Mouse (Mus musculus) CH12.LX (cell line): ENCODE results near the gene Crhbp. TPM values are rescaled to one million over a fixed set of nuclear protein-coding genes. Genes with fewer than 3 reads are reported as not detected.

Experiments used
- DNase-seq: peaks from one replicate; pipeline ENCODE4 v3.0.0-alpha.2; 2013; ENCODE audit errors: extremely low read depth
- H3K27ac ChIP-seq: 2 replicates; pipeline ENCODE4 v1.5.1; 2012; ENCODE audit warnings: low read depth, mild to moderate bottlenecking, control low read depth, moderate library complexity; ENCODE audit not compliant: insufficient read depth
- H3K27me3 ChIP-seq: replicated peaks from 2 replicates; pipeline ENCODE3; 2012; ENCODE audit warnings: inconsistent platforms
- H3K36me3 ChIP-seq, 2 experiments: replicated peaks in 1 of 2; 2 replicates each; pipeline versions ENCODE3 to v1.6.1; 2012; ENCODE audit warnings: inconsistent platforms in 1 of 2, low read length in 1 of 2, mild to moderate bottlenecking in 1 of 2, mixed read lengths in 1 of 2, moderate library complexity in 1 of 2; ENCODE audit not compliant: control insufficient read depth in 1 of 2, insufficient read depth in 1 of 2
- H3K4me1 ChIP-seq, 2 experiments: 2 replicates each; pipeline ENCODE4 v1.6.1; 2012; ENCODE audit warnings: inconsistent platforms in 1 of 2, moderate library complexity in 1 of 2; ENCODE audit not compliant: insufficient read depth in 2 of 2, control insufficient read depth in 1 of 2
- H3K4me2 ChIP-seq: 2 replicates; pipeline ENCODE4 v1.6.1; 2012; ENCODE audit warnings: low read depth, mild to moderate bottlenecking, control low read depth; ENCODE audit not compliant: poor library complexity, insufficient read depth, severe bottlenecking
- H3K4me3 ChIP-seq, 3 experiments: fragments of 150-350 bp in 1 of 3; sonication (generic) in 1 of 3; replicated peaks in 1 of 3; 2 replicates each; pipeline versions ENCODE3 to v1.5.1; 2011 to 2012; ENCODE audit warnings: low read depth in 2 of 3, low read length in 2 of 3, mild to moderate bottlenecking in 2 of 3, moderate library complexity in 2 of 3, control low read depth in 1 of 3, improper control_type of control experiment in 1 of 3, inconsistent platforms in 1 of 3, mixed read lengths in 1 of 3; ENCODE audit not compliant: poor library complexity in 1 of 3
- H3K79me2 ChIP-seq: replicated peaks from 2 replicates; pipeline ENCODE4 v1.6.1; 2012; ENCODE audit warnings: mild to moderate bottlenecking, moderate library complexity; ENCODE audit not compliant: control insufficient read depth, poor library complexity, insufficient read depth, severe bottlenecking; ENCODE audit errors: extremely low read depth
- H3K9ac ChIP-seq: 2 replicates; pipeline ENCODE4 v1.6.1; 2012; ENCODE audit warnings: low read depth, mild to moderate bottlenecking, control low read depth, moderate library complexity; ENCODE audit not compliant: insufficient read depth
- H3K9me3 ChIP-seq: replicated peaks from 2 replicates; pipeline ENCODE3; 2012; ENCODE audit warnings: low read length, inconsistent platforms, mixed read lengths
- CHD2 ChIP-seq: IDR thresholded peaks from 2 replicates; pipeline ENCODE4 v1.6.1; 2011; ENCODE audit warnings: low read length, improper control_type of control experiment
- E2F4 ChIP-seq: IDR thresholded peaks from 2 replicates; pipeline ENCODE4 v1.6.1; 2011; ENCODE audit warnings: low read depth, low read length, improper control_type of control experiment; ENCODE audit not compliant: insufficient replicate concordance
- ELF1 ChIP-seq: IDR thresholded peaks from 2 replicates; pipeline ENCODE4 v1.6.1; 2014; ENCODE audit warnings: low read depth, mild to moderate bottlenecking, inconsistent platforms, low read length, improper control_type of control experiment
- EP300 ChIP-seq: IDR thresholded peaks from 2 replicates; pipeline ENCODE4 v1.6.1; 2011; ENCODE audit warnings: low read length, improper control_type of control experiment
- ETS1 ChIP-seq: conservative IDR thresholded peaks from 2 replicates; pipeline ENCODE4 v1.6.1; 2012; ENCODE audit warnings: low read depth, mild to moderate bottlenecking, inconsistent platforms, low read length, improper control_type of control experiment, moderate library complexity
- GABPA ChIP-seq: IDR thresholded peaks from 2 replicates; pipeline ENCODE4 v1.6.1; 2012; ENCODE audit warnings: low read depth, low read length, improper control_type of control experiment, inconsistent platforms; ENCODE audit not compliant: insufficient replicate concordance
- HCFC1 ChIP-seq: IDR thresholded peaks from 2 replicates; pipeline ENCODE4 v1.6.1; 2012; ENCODE audit warnings: low read depth, mild to moderate bottlenecking, inconsistent platforms, low read length, improper control_type of control experiment
- IRF4 ChIP-seq: IDR thresholded peaks from 2 replicates; pipeline ENCODE4 v1.6.1; 2014; ENCODE audit warnings: low read depth, mild to moderate bottlenecking, inconsistent platforms, low read length, improper control_type of control experiment
- JUND ChIP-seq: conservative IDR thresholded peaks from 2 replicates; pipeline ENCODE4 v1.6.1; 2011; ENCODE audit warnings: low read depth, low read length, improper control_type of control experiment
- MAFK ChIP-seq: IDR thresholded peaks from 2 replicates; pipeline ENCODE4 v1.6.1; 2011; ENCODE audit warnings: low read length, improper control_type of control experiment; ENCODE audit not compliant: insufficient replicate concordance
- MAX ChIP-seq: IDR thresholded peaks from 2 replicates; pipeline ENCODE4 v1.6.1; 2011; ENCODE audit warnings: low read length, improper control_type of control experiment
- MAZ ChIP-seq: IDR thresholded peaks from 2 replicates; pipeline ENCODE4 v1.6.1; 2012; ENCODE audit warnings: low read depth, mild to moderate bottlenecking, inconsistent platforms, low read length, improper control_type of control experiment, moderate library complexity
- NELFE ChIP-seq: IDR thresholded peaks from 2 replicates; pipeline ENCODE4 v1.6.1; 2011; ENCODE audit warnings: low read depth, low read length, improper control_type of control experiment
- NRF1 ChIP-seq: IDR thresholded peaks from 2 replicates; pipeline ENCODE4 v1.6.1; 2014; ENCODE audit warnings: low read depth, mild to moderate bottlenecking, inconsistent platforms, low read length, improper control_type of control experiment, moderate library complexity
- PAX5 ChIP-seq: IDR thresholded peaks from 2 replicates; pipeline ENCODE4 v1.6.1; 2012; ENCODE audit warnings: low read length, inconsistent platforms, mixed read lengths
- POLR2A ChIP-seq: IDR thresholded peaks from 2 replicates; pipeline ENCODE4 v1.6.1; 2011; ENCODE audit warnings: low read depth, mild to moderate bottlenecking, improper control_type of control experiment, low read length
- POLR2AphosphoS2 ChIP-seq: IDR thresholded peaks from 2 replicates; pipeline ENCODE4 v1.6.1; 2011; ENCODE audit warnings: low read depth, low read length, improper control_type of control experiment
- SIN3A ChIP-seq: IDR thresholded peaks from 2 replicates; pipeline ENCODE4 v1.6.1; 2012; ENCODE audit warnings: low read length, improper control_type of control experiment, inconsistent platforms
- SMC3 ChIP-seq: IDR thresholded peaks from 2 replicates; pipeline ENCODE4 v1.6.1; 2011; ENCODE audit warnings: low read depth, low read length, improper control_type of control experiment
- TBP ChIP-seq: conservative IDR thresholded peaks from 2 replicates; pipeline ENCODE4 v1.6.1; 2011; ENCODE audit warnings: low read depth, low read length, improper control_type of control experiment
- TCF12 ChIP-seq: IDR thresholded peaks from 2 replicates; pipeline ENCODE4 v1.6.1; 2014; ENCODE audit warnings: low read depth, mild to moderate bottlenecking, inconsistent platforms, low read length, improper control_type of control experiment
- UBTF ChIP-seq: IDR thresholded peaks from 2 replicates; pipeline ENCODE4 v1.6.1; 2012; ENCODE audit warnings: low read depth, mild to moderate bottlenecking, inconsistent platforms, low read length, improper control_type of control experiment, moderate library complexity
- USF2 ChIP-seq: conservative IDR thresholded peaks from 2 replicates; pipeline ENCODE4 v1.6.1; 2011; ENCODE audit warnings: low read depth, low read length, improper control_type of control experiment
- ZC3H11A ChIP-seq: IDR thresholded peaks from 2 replicates; pipeline ENCODE4 v1.6.1; 2012; ENCODE audit warnings: low read depth, mild to moderate bottlenecking, inconsistent platforms, low read length, improper control_type of control experiment
- ZKSCAN1 ChIP-seq: IDR thresholded peaks from 2 replicates; pipeline ENCODE4 v1.6.1; 2012; ENCODE audit warnings: low read depth, inconsistent platforms, low read length, improper control_type of control experiment, borderline replicate concordance
- ZNF384 ChIP-seq: IDR thresholded peaks from 2 replicates; pipeline ENCODE4 v1.6.1; 2012; ENCODE audit warnings: low read depth, low read length, improper control_type of control experiment, inconsistent platforms
- dilution Hi-C: fragments of 300-500 bp; cut with MboI; formaldehyde crosslinking; loops from 2 replicates; pipeline ENCODE4 v1.14.3; 2020; ENCODE audit warnings: low sequenced_read_pairs; ENCODE audit not compliant: extremely low pct_unique_long_range_greater_than_20kb, extremely low pct_ligation_motif_present
- in situ Hi-C: fragments of 300-500 bp; cut with MboI; formaldehyde crosslinking; loops from 3 replicates; pipeline ENCODE4 v1.14.3; 2019; ENCODE audit warnings: low sequenced_read_pairs, low pct_ligation_motif_present, low pct_unique_long_range_greater_than_20kb, mixed read lengths
- polyA plus RNA-seq: library from polyadenylated mRNA; unstranded; fragments of >175 nt; gene quantifications from 2 replicates; pipeline ENCODE4 v1.2.1, GENCODE M21; 2012; ENCODE audit warnings: low read depth; ENCODE audit not compliant: insufficient read length
- total RNA-seq, 2 experiments: library from RNA; depleted of rRNA; stranded (reverse); fragments of 300-350 nt in 1 of 2; fragments of >200 nt in 1 of 2; gene quantifications; 2 replicates each; pipeline ENCODE4 v1.2.3; 2012 to 2014

Gene Crhbp
- total and polyA plus RNA-seq, 3 experiments, result not detected

DNA sequence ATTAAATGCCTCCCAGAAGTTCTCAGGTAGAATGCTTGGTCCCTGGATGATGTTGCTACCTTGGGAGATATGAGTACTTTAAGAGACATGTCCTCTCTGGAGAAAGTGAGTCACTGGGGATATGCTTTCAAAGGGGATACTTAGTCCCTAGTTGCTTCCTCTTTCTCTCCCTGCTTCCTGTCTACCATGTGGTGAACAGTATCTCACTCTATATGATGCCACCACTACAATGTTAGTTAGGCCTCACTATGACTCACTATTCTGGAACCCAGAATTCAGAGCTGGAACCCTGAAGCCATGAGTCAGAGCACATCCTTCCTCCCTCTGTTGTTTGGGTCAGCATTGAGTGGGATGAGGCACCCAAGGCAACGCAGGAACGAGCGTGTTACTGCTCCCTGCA lies 17.2 kb downstream of the Crhbp start:
- peak; percentile 65 for DNase-seq
- Histone ChIP-seq H3K27me3 (no peaks in the 10 kb centered on the region), H3K4me3 (no peak overlapping the region), H3K36me3 (no peaks in the 10 kb centered on the region), H3K27ac (no peak overlapping the region), H3K9me3 (no peaks in the 10 kb centered on the region)
- TF ChIP-seq POLR2AphosphoS2, result no peak
- peak; percentile 61; the same call in 1 of the 2 replicates for TF ChIP-seq JUND
- TF ChIP-seq EP300, result 0 out of 2 replicates have a peak, but pooled peaks have one; percentile 6
- TF ChIP-seq NELFE, result no peak
- TF ChIP-seq ELF1, result no peak
- no peak for TF ChIP-seq POLR2A
- TF ChIP-seq, all 38 proteins: peak for 2
- Histone ChIP-seq H3K4me1 (peaks cover 13 to 44% of the 10 kb centered on the region in 2 experiments), H3K4me2 (no peak overlapping the region), H3K9ac (no peak overlapping the region), H3K79me2 (no peaks in the 10 kb centered on the region)
- in situ Hi-C loops, result no loop called here
- dilution Hi-C loops, result no loop called here

- in situ Hi-C loops (no loop called here), dilution Hi-C loops (no loop called here)
- no peak for DNase-seq
Observed at GRCm38 (mm10) chr13:95426421-95426820, 18.3 kb downstream of the Crhbp start.

DNA sequence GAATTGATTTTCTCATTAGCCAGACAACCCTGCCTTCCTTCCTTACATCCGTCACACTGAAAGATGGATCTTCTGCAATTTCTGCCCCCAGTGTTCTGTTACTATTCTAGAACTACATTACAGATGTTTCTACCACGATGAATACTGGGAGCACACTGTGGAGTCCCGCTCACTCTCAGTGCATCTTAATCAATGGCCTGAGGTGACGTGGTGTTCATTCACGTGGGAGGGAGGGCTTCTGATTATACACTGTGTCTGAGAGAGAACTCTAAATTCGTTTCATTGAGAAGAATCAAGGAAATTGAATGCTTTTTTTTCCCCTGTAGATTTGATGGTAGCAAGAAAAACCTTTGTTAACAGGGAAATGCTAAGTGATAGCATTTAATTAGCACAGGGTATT lies 19.2 kb downstream of the Crhbp start:
- dilution Hi-C loops, result no loop called here
- H3K4me2 ChIP-seq, result no peak overlapping the region
- H3K27me3 ChIP-seq, result no peaks in the 10 kb centered on the region
- no peak overlapping the region for H3K4me3 ChIP-seq
- H3K79me2 ChIP-seq, result no peaks in the 10 kb centered on the region
- peaks cover 13 to 62% of the 10 kb centered on the region in 2 experiments for H3K4me1 ChIP-seq
- TF ChIP-seq POLR2A, result no peak
- TF ChIP-seq TCF12, result no peak
- no peak for TF ChIP-seq USF2
- TF ChIP-seq EP300, result no peak
- TF ChIP-seq UBTF, result no peak
- TF ChIP-seq ZC3H11A, result no peak
- no peak for TF ChIP-seq SMC3
- no peak for TF ChIP-seq SIN3A
- no peak for TF ChIP-seq GABPA
- no peak for TF ChIP-seq CHD2
- TF ChIP-seq, all 38 proteins: peak for 0
- Histone ChIP-seq H3K36me3 (no peaks in the 10 kb centered on the region), H3K9ac (no peak overlapping the region), H3K27ac (no peak overlapping the region), H3K9me3 (no peaks in the 10 kb centered on the region)
- in situ Hi-C loops, result no loop called here
- DNase-seq, result no peak

More at GRCm38 (mm10) chr13:95426421-95426820, 18.3 kb downstream of the Crhbp start:
- Histone ChIP-seq H3K9me3 (no peaks in the 10 kb centered on the region), H3K27me3 (no peaks in the 10 kb centered on the region), H3K4me1 (peaks cover 13 to 52% of the 10 kb centered on the region in 2 experiments), H3K27ac (no peak overlapping the region), H3K36me3 (no peaks in the 10 kb centered on the region), H3K9ac (no peak overlapping the region), H3K4me2 (no peak overlapping the region), H3K79me2 (no peaks in the 10 kb centered on the region), H3K4me3 (no peak overlapping the region)
- TF ChIP-seq E2F4, result no peak
- TF ChIP-seq EP300, result no peak
- TF ChIP-seq SIN3A, result no peak
- no peak for TF ChIP-seq IRF4
- TF ChIP-seq ETS1, result no peak
- no peak for TF ChIP-seq PAX5
- TF ChIP-seq CHD2, result no peak
- no peak for TF ChIP-seq TBP
- TF ChIP-seq ZNF384, result no peak
- no peak for TF ChIP-seq HCFC1
- no peak for TF ChIP-seq MAFK
- no peak for TF ChIP-seq MAX
- TF ChIP-seq POLR2A, result no peak
- TF ChIP-seq MAZ, result no peak
- no peak for TF ChIP-seq ELF1
- no peak for TF ChIP-seq POLR2AphosphoS2
- no peak for TF ChIP-seq NRF1
- TF ChIP-seq ZC3H11A, result no peak
- TF ChIP-seq ZKSCAN1, result no peak
